Mouse (Mus musculus) stomach, postnatal 0 days (tissue): ENCODE measurements around the gene Cyfip2. TPM values are rescaled to one million over a fixed set of nuclear protein-coding genes. Genes with fewer than 3 reads are reported as not detected.

ENCODE experiments used
- ATAC-seq: fragments of 200-750 bp; cut with Nextera tagmentation; 2 replicates; pipeline ENCODE4 v1.8.0; 2017; ENCODE audit not compliant: low FRiP score, low TSS enrichment
- DNase-seq: peaks from one replicate; pipeline ENCODE4 v3.0.0-alpha.2; 2016; ENCODE audit warnings: low spot score
- H3K27ac ChIP-seq: fragments of 300-500 bp; sonication (generic); replicated peaks from 2 replicates; pipeline ENCODE4 v1.5.1; 2014; ENCODE audit warnings: mild to moderate bottlenecking, control low read depth
- H3K27me3 ChIP-seq: fragments of 300-500 bp; sonication (generic); 2 replicates; pipeline ENCODE4 v1.6.1; 2014; ENCODE audit warnings: low read length; ENCODE audit not compliant: control insufficient read depth, insufficient read depth
- H3K36me3 ChIP-seq: fragments of 300-500 bp; sonication (generic); 2 replicates; pipeline ENCODE4 v1.6.1; 2014; ENCODE audit warnings: low read length, mixed read lengths; ENCODE audit not compliant: control insufficient read depth, insufficient read depth
- H3K4me1 ChIP-seq: fragments of 300-500 bp; sonication (generic); replicated peaks from 2 replicates; pipeline ENCODE4 v1.6.1; 2014; ENCODE audit warnings: antibody characterized with exemption; ENCODE audit not compliant: control insufficient read depth, insufficient read depth
- H3K4me2 ChIP-seq: fragments of 300-500 bp; sonication (generic); replicated peaks from 2 replicates; pipeline ENCODE4 v1.6.1; 2014; ENCODE audit warnings: low read depth, mild to moderate bottlenecking, control low read depth, moderate library complexity
- H3K4me3 ChIP-seq: fragments of 300-500 bp; sonication (generic); 2 replicates; pipeline ENCODE4 v1.5.1; 2014; ENCODE audit warnings: low read depth, low read length, control low read depth
- H3K9ac ChIP-seq: fragments of 300-500 bp; sonication (generic); 2 replicates; pipeline ENCODE4 v1.6.1; 2014; ENCODE audit warnings: mild to moderate bottlenecking, low read length, control low read depth, mixed read lengths
- H3K9me3 ChIP-seq: fragments of 300-500 bp; sonication (generic); 2 replicates; pipeline ENCODE4 v1.6.1; 2016; ENCODE audit warnings: low read length; ENCODE audit not compliant: control insufficient read depth
- CTCF ChIP-seq: IDR thresholded peaks from 2 replicates; pipeline ENCODE4 v1.5.1; 2016; ENCODE audit warnings: antibody characterized with exemption, low read depth, mild to moderate bottlenecking, moderate library complexity
- EP300 ChIP-seq: optimal IDR thresholded peaks from 2 replicates; pipeline ENCODE3; 2016; ENCODE audit warnings: antibody characterized with exemption
- WGBS: fragments of 180-500 bp; shearing (Covaris S2); extraction: QIAGEN DNeasy Blood & Tissue Kit; methylation state at CpG from one replicate; pipeline ENCODE4 v1.1.7; 2014; 5-methylcytosine and 5-hydroxymethylcytosine counted together
- polyA plus RNA-seq: library from polyadenylated mRNA; unstranded; fragments of >200 nt; fragmentation: Nextera tagmentation; extraction: Ambion mirVana; gene quantifications from 2 replicates; pipeline ENCODE4 v1.2.1, GENCODE M21; 2015

The Cyfip2 gene
- 2.8 and 3.0 TPM in 2 replicates for polyA plus RNA-seq

DNA sequence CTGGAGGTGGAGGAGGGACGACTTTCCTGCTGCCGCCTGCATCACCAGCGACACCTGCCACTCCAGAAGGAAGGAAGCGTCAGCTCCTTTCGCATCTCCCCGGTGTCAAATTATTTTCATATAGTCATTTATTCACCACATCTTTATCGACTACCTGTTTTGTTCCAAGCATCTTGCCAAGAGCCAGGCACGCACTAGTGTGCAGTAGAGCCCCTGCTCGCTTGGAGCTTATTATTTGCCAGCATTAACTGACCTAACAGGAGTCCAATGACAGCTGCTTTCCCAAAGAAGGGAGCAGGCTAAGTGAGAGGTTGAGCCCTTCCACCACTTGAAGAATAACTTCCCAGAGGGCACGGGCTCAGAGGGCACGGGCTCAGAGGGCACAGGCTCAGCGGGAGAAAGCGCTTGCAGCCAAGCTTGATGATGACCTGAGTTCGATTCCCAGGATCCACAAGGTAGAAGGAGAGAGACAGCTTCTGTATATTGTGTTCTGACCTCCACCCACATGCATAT lies at the start of gene Cyfip2:
TSS of gene Cyfip2 (minus strand) at position 337 of the 513 bp plus-strand sequence.
- H3K36me3 ChIP-seq = no peaks in the 10 kb centered on the region
- peak within 1 kb of the TSS; percentile 99 for H3K4me2 ChIP-seq
- H3K4me1 ChIP-seq = peaks cover 5% of the 10 kb centered on the region; the same call in 1 of the 2 replicates
- no peaks in the 10 kb centered on the region for H3K27me3 ChIP-seq
- H3K4me3 ChIP-seq = peak within 1 kb of the TSS; percentile 61
- H3K9me3 ChIP-seq = no peaks in the 10 kb centered on the region
- peak within 1 kb of the TSS; percentile 47 for H3K9ac ChIP-seq
- TF ChIP-seq CTCF (no peak), EP300 (no peak)
- H3K27ac ChIP-seq = no peak within 1 kb of the TSS
- 7% methylated on average over 14 of the region's 14 CpGs for WGBS
- no peak for DNase-seq
- ATAC-seq = no peak

- H3K4me3 ChIP-seq = no peak overlapping the region
- WGBS = 68% methylated on average over 2 of the region's 2 CpGs
- no peak overlapping the region for H3K27ac ChIP-seq
- no peaks in the 10 kb centered on the region for H3K9me3 ChIP-seq
- no peak overlapping the region for H3K4me2 ChIP-seq
- no peak overlapping the region for H3K9ac ChIP-seq
- no peaks in the 10 kb centered on the region for H3K4me1 ChIP-seq
- TF ChIP-seq EP300 (no peak), CTCF (no peak)
- H3K36me3 ChIP-seq = no peaks in the 10 kb centered on the region
- H3K27me3 ChIP-seq = no peaks in the 10 kb centered on the region
- no peak for ATAC-seq
- DNase-seq = no peak
Observed at GRCm38 (mm10) chr11:46360991-46361665, 48.5 kb upstream of the Cyfip2 start.

DNA sequence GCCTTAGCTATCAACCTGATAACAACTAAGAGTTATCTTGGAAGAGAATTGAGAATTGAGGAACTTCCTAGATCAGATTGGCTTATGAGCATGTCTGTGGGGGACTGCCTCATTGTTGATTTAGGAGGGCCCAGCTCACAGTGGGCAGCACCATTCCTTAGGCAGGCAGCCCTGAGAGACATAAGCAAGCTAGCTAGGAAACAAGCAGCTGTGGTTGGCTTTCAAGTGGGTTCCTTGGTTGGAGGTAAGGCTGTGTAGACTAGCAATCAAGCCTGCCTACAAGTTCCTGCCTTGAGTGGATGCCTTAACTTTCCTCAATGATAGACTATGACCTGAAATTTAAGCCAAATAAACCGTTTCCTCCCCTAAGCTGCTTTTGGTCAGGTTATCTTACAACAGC lies 45.7 kb upstream of the Cyfip2 start:
- DNase-seq (no peak), ATAC-seq (no peak)
- 53% methylated on average over 1 of the region's 1 CpGs for WGBS
- Histone ChIP-seq H3K27me3 (no peaks in the 10 kb centered on the region), H3K36me3 (no peaks in the 10 kb centered on the region), H3K4me3 (no peak overlapping the region), H3K9me3 (no peaks in the 10 kb centered on the region), H3K4me2 (no peak overlapping the region), H3K4me1 (no peaks in the 10 kb centered on the region), H3K27ac (no peak overlapping the region), H3K9ac (no peak overlapping the region)
- no peak for TF ChIP-seq CTCF
- no peak for TF ChIP-seq EP300

DNA sequence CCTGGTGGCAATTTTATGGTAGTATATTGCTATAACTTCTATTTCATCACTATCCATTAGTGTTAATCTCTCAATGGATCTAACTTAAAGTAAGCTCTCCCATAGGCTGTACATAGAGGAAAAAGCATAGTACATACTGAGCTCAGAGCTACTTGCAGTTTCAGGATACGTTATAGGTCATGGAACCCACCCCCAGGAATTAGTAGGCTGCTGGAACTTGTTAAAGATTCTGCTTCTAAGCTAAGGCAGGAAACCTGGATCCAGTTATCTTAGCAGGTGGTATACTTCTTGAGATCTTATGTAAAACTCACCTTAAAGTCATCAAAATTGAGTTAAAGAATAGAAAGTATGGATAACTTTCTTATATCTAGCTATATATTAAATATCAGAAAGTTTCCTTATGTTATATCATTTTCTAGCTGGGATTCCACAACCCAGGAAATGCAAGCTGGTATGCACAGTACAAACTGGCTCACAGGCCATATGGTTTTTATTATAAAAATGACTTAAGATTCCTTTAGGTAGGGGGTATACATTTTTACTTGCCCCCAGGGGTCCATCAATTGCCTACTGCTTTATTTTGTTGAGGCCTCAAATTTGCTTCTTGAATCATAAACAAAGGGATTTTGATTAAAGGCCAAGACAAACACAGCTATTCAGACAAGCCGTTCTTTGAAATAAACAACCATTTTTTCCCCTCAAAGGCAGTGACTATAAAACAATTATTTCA lies 37.2 kb upstream of the Cyfip2 start:
- Histone ChIP-seq H3K27me3 (no peaks in the 10 kb centered on the region), H3K4me1 (no peaks in the 10 kb centered on the region), H3K9me3 (no peaks in the 10 kb centered on the region), H3K4me2 (no peak overlapping the region), H3K9ac (no peak overlapping the region), H3K36me3 (no peaks in the 10 kb centered on the region), H3K27ac (no peak overlapping the region), H3K4me3 (no peak overlapping the region)
- DNase-seq (no peak), ATAC-seq (no peak)
- TF ChIP-seq CTCF = no peak
- TF ChIP-seq EP300 = no peak
- WGBS = 39% methylated on average over 2 of the region's 2 CpGs

GRCm38 (mm10) chr11:46348416-46348815 lies 35.8 kb upstream of the Cyfip2 start:
- no peak for DNase-seq
- Histone ChIP-seq H3K36me3 (no peaks in the 10 kb centered on the region), H3K27me3 (no peaks in the 10 kb centered on the region), H3K9me3 (no peaks in the 10 kb centered on the region), H3K9ac (no peak overlapping the region), H3K4me1 (no peaks in the 10 kb centered on the region), H3K4me3 (no peak overlapping the region), H3K4me2 (no peak overlapping the region), H3K27ac (no peak overlapping the region)
- ATAC-seq = no peak
- no peak for TF ChIP-seq EP300
- TF ChIP-seq CTCF = no peak
- 87% methylated on average over 3 of the region's 3 CpGs for WGBS

DNA sequence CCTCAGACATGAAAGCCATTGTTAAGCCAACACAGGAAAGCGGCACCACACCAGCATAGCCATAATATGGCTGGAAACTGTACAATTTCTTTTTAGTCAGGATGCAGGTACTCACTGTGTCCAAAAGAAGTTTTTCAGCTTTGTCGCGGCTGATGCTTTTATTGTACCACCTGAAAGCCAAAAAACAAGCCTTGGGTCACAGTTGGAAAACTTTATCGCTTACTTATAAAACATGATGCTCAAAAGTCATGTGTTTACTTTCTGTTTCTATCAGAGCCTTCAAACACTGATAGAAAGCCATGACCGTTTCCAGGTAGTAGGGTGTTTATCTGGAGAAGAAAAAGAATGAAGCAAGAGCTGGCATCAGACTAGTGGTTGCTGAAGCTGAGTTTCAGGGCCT lies 35.1 kb upstream of the Cyfip2 start:
- no peak overlapping the region for H3K4me2 ChIP-seq
- H3K36me3 ChIP-seq = no peaks in the 10 kb centered on the region
- TF ChIP-seq CTCF = no peak
- no peak overlapping the region for H3K27ac ChIP-seq
- ATAC-seq (no peak), DNase-seq (no peak)
- no peak overlapping the region for H3K4me3 ChIP-seq
- H3K27me3 ChIP-seq = no peaks in the 10 kb centered on the region
- 68% methylated on average over 5 of the region's 5 CpGs for WGBS
- H3K4me1 ChIP-seq = no peaks in the 10 kb centered on the region
- no peaks in the 10 kb centered on the region for H3K9me3 ChIP-seq
- no peak overlapping the region for H3K9ac ChIP-seq
